Mouse (Mus musculus) limb, embryonic 14.5 days (tissue): ENCODE results near the gene Nfkbil1. TPM values are rescaled to one million over a fixed set of nuclear protein-coding genes. Genes with fewer than 3 reads are reported as not detected.
A peak's percentile ranks its signal among the peaks of the same experiment; 100 is the strongest.
"Not testable (repeated sequence)": the region's sequence is repeated elsewhere in the genome, so short reads cannot be mapped to it uniquely, and the experiment has no call there.

Source experiments
- ATAC-seq: fragments of 200-750 bp; cut with Nextera tagmentation; 2 replicates; pipeline ENCODE4 v1.8.0; 2017; ENCODE audit warnings: low read depth, moderate number of reproducible peaks, moderate TSS enrichment; ENCODE audit not compliant: low FRiP score
- DNase-seq: peaks from one replicate; pipeline ENCODE4 v3.0.0-alpha.2; 2015; ENCODE audit warnings: low spot score
- H3K27ac ChIP-seq: fragments of 300-500 bp; sonication (generic); replicated peaks from 2 replicates; pipeline ENCODE4 v1.5.1; 2014; ENCODE audit warnings: low read depth, mild to moderate bottlenecking, low read length, moderate library complexity, mixed read lengths
- H3K27me3 ChIP-seq: fragments of 300-500 bp; sonication (generic); 2 replicates; pipeline ENCODE4 v1.6.1; 2014; ENCODE audit warnings: low read length, mixed read lengths; ENCODE audit not compliant: control insufficient read depth, insufficient read depth
- H3K36me3 ChIP-seq: fragments of 300-500 bp; sonication (generic); 2 replicates; pipeline ENCODE4 v1.6.1; 2014; ENCODE audit warnings: mild to moderate bottlenecking, low read length, moderate library complexity, mixed read lengths; ENCODE audit not compliant: control insufficient read depth, insufficient read depth
- H3K4me1 ChIP-seq: fragments of 300-500 bp; sonication (generic); 2 replicates; pipeline ENCODE4 v1.6.1; 2014; ENCODE audit warnings: antibody characterized with exemption, low read length, mixed read lengths; ENCODE audit not compliant: control insufficient read depth, insufficient read depth
- H3K4me2 ChIP-seq: fragments of 300-500 bp; sonication (generic); replicated peaks from 2 replicates; pipeline ENCODE4 v1.6.1; 2014; ENCODE audit warnings: low read depth, mild to moderate bottlenecking, low read length, moderate library complexity; ENCODE audit not compliant: severe bottlenecking
- H3K4me3 ChIP-seq: fragments of 300-500 bp; sonication (generic); replicated peaks from 2 replicates; pipeline ENCODE4 v1.5.1; 2014; ENCODE audit warnings: low read length
- H3K9ac ChIP-seq: fragments of 300-500 bp; sonication (generic); 2 replicates; pipeline ENCODE4 v1.6.1; 2014; ENCODE audit warnings: mild to moderate bottlenecking, low read depth, low read length, moderate library complexity; ENCODE audit not compliant: severe bottlenecking
- H3K9me3 ChIP-seq: fragments of 300-500 bp; sonication (generic); 2 replicates; pipeline ENCODE4 v1.6.1; 2016; ENCODE audit warnings: low read length; ENCODE audit not compliant: control insufficient read depth
- POLR2A ChIP-seq: fragments of 200-500 bp; IDR thresholded peaks from 2 replicates; pipeline ENCODE4 v1.8.0; 2012; ENCODE audit warnings: inconsistent platforms, mild to moderate bottlenecking, moderate library complexity, borderline replicate concordance; ENCODE audit not compliant: insufficient read depth, insufficient read length; ENCODE audit errors: extremely low read depth
- WGBS: fragments of 180-500 bp; shearing (Covaris S2); extraction: QIAGEN DNeasy Blood & Tissue Kit; methylation state at CpG from one replicate; pipeline ENCODE4 v1.1.7; 2014; 5-methylcytosine and 5-hydroxymethylcytosine counted together
- polyA plus RNA-seq, 2 experiments: library from polyadenylated mRNA; depleted of rRNA in 1 of 2; stranded (reverse) in 1 of 2; unstranded in 1 of 2; fragments of >200 nt; fragmentation: Nextera tagmentation in 1 of 2; extraction: Ambion mirVana in 1 of 2; gene quantifications; 2 replicates each; pipeline versions ENCODE4 v1.2.1 to v1.2.3; 2012 to 2014

Gene Nfkbil1
- polyA plus RNA-seq, 2 experiments, result 4.9 to 17.0 TPM

DNA sequence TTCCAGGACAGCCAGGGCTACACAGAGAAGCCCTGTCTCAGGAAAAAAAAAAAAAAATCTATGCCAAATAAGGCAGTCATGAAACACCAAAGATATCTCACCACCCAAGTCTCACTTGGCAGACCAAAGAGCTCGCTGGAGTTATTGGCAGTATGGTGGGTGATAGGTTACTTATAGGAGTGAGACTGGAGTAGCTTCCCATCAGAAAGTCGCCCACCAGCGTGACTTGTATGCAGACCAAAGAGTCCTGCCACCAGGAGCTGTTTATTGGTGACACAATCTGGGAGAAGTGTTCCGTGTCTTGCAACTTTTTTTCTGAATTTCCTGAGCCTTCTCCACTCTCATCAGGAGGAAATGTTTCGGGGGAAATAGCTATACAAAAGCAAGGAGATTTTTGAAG, 4.1 kb upstream of the Nfkbil1 start:
- DNase-seq (no peak), ATAC-seq (no peak)
- Histone ChIP-seq H3K4me2 (0 out of 2 replicates have a peak overlapping the region, but pooled peaks have one; percentile 5), H3K9me3 (no peaks in the 10 kb centered on the region), H3K4me1 (peaks cover 22% of the 10 kb centered on the region), H3K9ac (no peak overlapping the region), H3K36me3 (peaks cover 18% of the 10 kb centered on the region), H3K4me3 (no peak overlapping the region), H3K27ac (no peak overlapping the region), H3K27me3 (no peaks in the 10 kb centered on the region)
- WGBS, result 76% methylated on average over 5 of the region's 5 CpGs
- TF ChIP-seq POLR2A, result no peak

DNA sequence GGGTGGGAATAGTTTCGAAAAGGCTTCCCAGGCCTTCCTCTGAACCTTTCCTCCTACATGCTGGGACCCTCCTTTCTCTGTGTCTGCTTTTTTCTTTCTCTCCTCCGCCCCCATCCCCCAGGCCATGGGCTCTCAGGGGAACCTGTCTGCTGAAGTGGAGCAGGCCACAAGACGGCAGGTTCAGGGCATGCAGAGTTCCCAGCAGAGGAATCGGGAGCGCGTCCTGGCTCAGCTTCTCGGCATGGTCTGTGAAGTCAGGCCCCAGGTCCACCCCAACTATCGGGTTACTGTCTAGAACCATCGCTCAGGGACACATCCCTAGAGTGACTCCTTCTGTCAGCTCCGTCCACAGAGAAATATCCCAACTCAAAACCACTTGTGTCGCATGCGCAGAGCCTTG, 1.9 kb upstream of the Nfkbil1 start:
- no peak overlapping the region for H3K27ac ChIP-seq
- H3K9me3 ChIP-seq, result no peaks in the 10 kb centered on the region
- ATAC-seq (no peak), DNase-seq (no peak)
- H3K36me3 ChIP-seq, result peaks cover 6% of the 10 kb centered on the region; the same call in 1 of the 2 replicates
- no peak overlapping the region for H3K4me2 ChIP-seq
- no peak overlapping the region for H3K4me3 ChIP-seq
- 83% methylated on average over 12 of the region's 12 CpGs for WGBS
- TF ChIP-seq POLR2A, result no peak
- no peaks in the 10 kb centered on the region for H3K27me3 ChIP-seq
- H3K4me1 ChIP-seq, result peaks cover 27% of the 10 kb centered on the region
- H3K9ac ChIP-seq, result no peak overlapping the region

DNA sequence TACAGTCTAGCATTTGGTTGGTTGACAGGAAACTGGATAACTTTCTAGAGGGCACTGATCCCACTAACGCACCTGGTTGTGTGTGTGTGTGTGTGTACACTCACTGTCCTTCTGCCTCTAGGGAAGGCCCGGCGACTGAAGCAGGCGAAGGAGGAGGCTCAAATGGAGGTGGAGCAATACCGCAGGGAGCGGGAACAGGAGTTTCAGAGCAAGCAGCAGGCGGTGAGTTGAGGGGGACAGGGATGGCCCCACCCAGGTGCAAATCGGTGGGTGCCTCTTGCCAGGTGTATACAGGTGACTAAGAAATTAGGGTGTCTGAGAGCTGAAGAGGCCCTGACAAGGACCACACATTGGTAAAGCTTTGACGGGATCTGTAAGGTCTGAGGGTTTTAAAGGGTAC, 1.4 kb upstream of the Nfkbil1 start:
- Histone ChIP-seq H3K27me3 (no peaks in the 10 kb centered on the region), H3K27ac (no peak overlapping the region), H3K4me2 (peak overlapping the region; percentile 91; the same call in 1 of the 2 replicates), H3K4me1 (peaks cover 27% of the 10 kb centered on the region), H3K4me3 (no peak overlapping the region), H3K9me3 (no peaks in the 10 kb centered on the region), H3K9ac (no peak overlapping the region), H3K36me3 (peaks cover 11% of the 10 kb centered on the region; the same call in 1 of the 2 replicates)
- WGBS, result 76% methylated on average over 9 of the region's 9 CpGs
- no peak for ATAC-seq
- DNase-seq, result no peak
- TF ChIP-seq POLR2A, result no peak

DNA sequence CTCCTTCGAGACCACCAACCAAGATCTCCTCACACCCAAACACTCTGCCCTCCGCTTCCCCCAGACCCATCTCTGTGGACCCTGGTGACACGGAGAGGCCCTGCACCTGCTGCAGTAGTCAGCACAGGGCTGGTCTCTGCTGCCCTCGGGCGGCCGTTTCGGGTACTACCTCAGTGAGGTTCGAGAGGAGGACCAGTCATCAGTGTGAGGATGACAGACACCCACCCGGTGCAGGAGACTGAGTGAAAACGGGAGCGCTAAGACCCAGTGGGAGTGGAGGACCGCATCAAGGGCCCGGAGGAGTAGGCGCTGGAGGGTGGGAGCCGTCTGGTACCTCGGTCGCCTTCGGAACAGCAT, 776 bp upstream of the Nfkbil1 start:
- DNase-seq (peak; percentile 88), ATAC-seq (peak; percentile 42)
- H3K4me3 ChIP-seq, result peak overlapping the region; percentile 62
- H3K27me3 ChIP-seq, result no peaks in the 10 kb centered on the region
- no peak for TF ChIP-seq POLR2A
- peak overlapping the region; percentile 91 for H3K4me2 ChIP-seq
- peak overlapping the region; percentile 94; the same call in 1 of the 2 replicates for H3K27ac ChIP-seq
- peaks cover 12% of the 10 kb centered on the region; the same call in 1 of the 2 replicates for H3K36me3 ChIP-seq
- WGBS, result under 1% methylated on average over 18 of the region's 18 CpGs
- no peaks in the 10 kb centered on the region for H3K9me3 ChIP-seq
- peaks cover 29% of the 10 kb centered on the region for H3K4me1 ChIP-seq
- H3K9ac ChIP-seq, result peak overlapping the region; percentile 84; the same call in 1 of the 2 replicates

DNA sequence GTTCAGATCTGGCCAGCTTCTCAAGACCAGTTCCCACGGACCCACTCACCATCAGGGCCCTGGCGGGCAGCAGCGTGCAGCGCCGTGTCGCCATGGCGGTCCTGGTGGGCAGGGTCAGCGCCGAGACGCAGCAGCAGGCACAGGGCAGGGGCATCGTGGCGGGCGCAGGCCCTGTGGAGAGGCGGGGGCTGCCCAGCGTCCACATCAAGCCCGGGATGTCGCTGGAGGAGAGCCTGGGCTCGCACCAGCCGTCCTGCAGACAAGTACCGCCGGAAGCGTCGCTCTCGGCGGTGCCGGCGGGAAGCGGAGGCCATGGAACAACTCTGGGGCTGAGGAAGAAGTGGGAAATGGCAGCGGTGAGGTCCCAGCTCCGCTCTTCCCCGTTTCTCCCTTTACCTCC, 689 bp downstream of the Nfkbil1 start:
- Histone ChIP-seq H3K27me3 (no peaks in the 10 kb centered on the region), H3K4me2 (peak overlapping the region; percentile 91), H3K4me1 (peaks cover 23% of the 10 kb centered on the region), H3K27ac (peak overlapping the region; percentile 94), H3K36me3 (peaks cover 26% of the 10 kb centered on the region), H3K4me3 (peak overlapping the region; percentile 62), H3K9ac (peak overlapping the region; percentile 84), H3K9me3 (no peaks in the 10 kb centered on the region)
- 0 out of 2 replicates have a peak, but pooled peaks have one; percentile 41 for TF ChIP-seq POLR2A
- DNase-seq (peak; percentile 26), ATAC-seq (no peak)
- WGBS, result 13% methylated on average over 31 of the region's 31 CpGs

DNA sequence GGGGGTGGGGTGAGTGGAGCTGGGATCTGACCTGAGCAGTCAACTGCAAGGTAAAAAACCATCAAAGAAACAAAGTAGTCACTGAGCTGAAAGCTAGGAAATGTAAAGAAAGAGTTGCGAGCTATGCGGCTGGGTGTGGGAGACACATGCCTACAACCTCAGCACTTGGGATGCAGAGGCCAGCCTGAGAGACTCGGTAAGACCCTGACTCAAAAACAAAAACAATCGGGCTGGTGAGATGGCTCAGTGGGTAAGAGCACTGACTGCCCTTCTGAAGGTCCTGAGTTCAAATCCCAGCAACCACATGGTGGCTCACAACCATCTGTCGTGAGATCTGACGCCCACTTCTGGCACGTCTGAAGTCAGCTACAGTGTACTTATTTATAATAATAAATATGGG, 1.5 kb downstream of the Nfkbil1 start:
- peaks cover 35% of the 10 kb centered on the region for H3K36me3 ChIP-seq
- H3K27ac ChIP-seq, result peak overlapping the region; percentile 63; the same call in 1 of the 2 replicates
- not testable (repeated sequence) for DNase-seq, H3K27me3 ChIP-seq, H3K9me3 ChIP-seq, H3K9ac ChIP-seq, ATAC-seq
- WGBS, result 88% methylated on average over 7 of the region's 7 CpGs
- H3K4me1 ChIP-seq, result peaks cover 23% of the 10 kb centered on the region
- H3K4me2 ChIP-seq, result peak overlapping the region; percentile 91
- H3K4me3 ChIP-seq, result peak overlapping the region; percentile 62; the same call in 1 of the 2 replicates
